Mouse (Mus musculus) frontal cortex, postnatal 25 days (tissue): ENCODE measurements around the gene Mier1.

Source experiments
- DNase-seq, 2 experiments: peaks; one replicate each; pipeline ENCODE4 v3.0.0; 2022; ENCODE audit warnings: low spot score in 2 of 2

Mier1 gene

GRCm38 (mm10) chr4:103114184-103115111 is at the start of gene Mier1, which contains the start of gene Wdr78:
TSS of gene Mier1 (plus strand) at chr4:103114390.
TSS of gene Wdr78 (minus strand) at chr4:103114555.
- DNase-seq, result peak; percentile 89 to 90

- DNase-seq, result no peak
Measured at GRCm38 (mm10) chr4:103064421-103064820, 49.8 kb upstream of the Mier1 start.

DNA sequence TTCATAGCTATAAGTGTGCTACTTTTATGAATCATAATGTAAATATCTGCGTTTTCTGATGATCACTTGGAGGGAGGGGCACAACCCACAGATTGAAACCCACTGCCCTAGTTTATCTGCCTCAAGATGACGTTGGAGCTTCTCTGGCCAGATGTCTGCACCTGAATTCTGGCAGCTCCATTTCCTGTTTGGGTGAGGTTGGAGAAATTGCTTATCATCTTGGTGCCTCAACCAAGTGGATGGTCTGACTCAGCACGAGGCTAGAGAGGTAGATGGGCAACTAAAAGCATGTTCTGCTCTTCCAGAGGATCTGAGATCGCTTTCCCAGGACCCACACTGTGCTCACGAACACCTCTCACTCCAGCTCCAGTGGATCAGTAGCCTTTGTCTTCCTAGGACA is 49.2 kb upstream of the Mier1 start:
- DNase-seq, result no peak

GRCm38 (mm10) chr4:103067906-103068655 is 46.1 kb upstream of the Mier1 start:
- no peak for DNase-seq

GRCm38 (mm10) chr4:103070631-103071030 is 43.6 kb upstream of the Mier1 start:
- DNase-seq, result no peak

GRCm38 (mm10) chr4:103085237-103085636 is 29.0 kb upstream of the Mier1 start:
- no peak for DNase-seq

GRCm38 (mm10) chr4:103095921-103096320 is 18.3 kb upstream of the Mier1 start:
- no peak for DNase-seq

- DNase-seq, result no peak
Measured at GRCm38 (mm10) chr4:103098532-103098931, 15.7 kb upstream of the Mier1 start.

- no peak for DNase-seq
Measured at GRCm38 (mm10) chr4:103112651-103113050, 1.5 kb upstream of the Mier1 start.

DNA sequence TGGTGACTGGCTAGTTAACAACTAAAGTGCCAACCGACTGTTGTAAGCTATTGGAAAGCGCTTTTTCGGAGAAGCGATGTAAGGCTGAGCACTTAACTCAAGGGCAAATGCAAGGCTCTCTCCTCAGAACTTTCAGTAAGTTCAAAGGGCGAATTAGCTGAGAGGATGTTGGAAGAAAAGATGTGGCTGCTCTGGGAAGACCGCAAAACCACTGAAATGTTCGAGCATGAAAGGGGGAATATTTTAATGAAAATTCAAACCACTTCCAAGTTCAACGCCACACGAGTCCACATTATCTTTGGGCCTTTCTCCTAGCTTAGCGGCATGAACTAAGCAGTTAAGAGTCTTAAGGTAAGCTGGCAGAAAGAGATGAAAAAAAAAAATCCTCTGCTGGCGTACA is 788 bp upstream of the Mier1 start:
- no peak for DNase-seq

GRCm38 (mm10) chr4:103118888-103119228 is 4.7 kb downstream of the Mier1 start:
- DNase-seq, result peak in 1 of 2 experiments; percentile 19

DNA sequence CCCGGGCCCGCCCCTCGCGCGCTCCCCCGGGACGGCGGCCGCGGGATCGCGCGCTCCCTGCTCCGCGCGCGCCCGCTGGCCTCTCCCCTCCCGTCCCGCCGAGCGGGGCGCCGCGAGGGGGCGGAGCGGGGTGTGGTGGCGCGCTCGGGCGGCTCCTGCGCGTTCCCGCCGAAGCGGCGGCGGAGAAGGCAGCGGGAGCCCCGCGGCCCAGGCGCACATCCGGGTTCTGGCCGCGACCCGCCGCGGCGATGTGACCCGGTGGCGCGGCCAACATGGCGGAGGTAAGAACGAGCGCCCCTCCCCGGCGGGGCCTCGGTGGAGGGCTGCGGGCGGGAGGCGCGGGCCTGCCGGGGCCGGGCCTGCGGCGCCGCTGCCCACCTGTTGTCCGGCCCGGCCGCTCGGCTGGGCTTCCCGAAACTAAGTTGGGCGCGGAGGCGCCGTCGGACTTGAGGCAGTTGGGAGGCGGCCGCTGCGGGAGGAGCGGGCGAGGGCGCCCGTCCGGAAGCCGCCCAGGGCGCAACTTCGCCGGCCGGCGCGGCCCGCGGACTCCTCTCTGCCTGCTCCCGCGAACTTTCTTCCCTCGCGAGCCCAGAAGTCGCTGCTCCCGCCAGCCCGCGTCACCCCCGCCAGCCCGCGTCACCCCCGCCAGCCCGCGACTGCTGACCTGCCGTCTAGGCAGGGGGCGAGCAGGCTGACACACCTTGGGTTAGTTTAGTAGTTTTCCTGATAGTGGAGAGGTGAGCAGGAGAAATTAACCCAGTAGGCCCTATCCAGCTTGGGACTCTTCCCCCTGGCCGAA is 5.2 kb downstream of the Mier1 start:
- peak; percentile 52 to 64 for DNase-seq

- no peak for DNase-seq
Measured at GRCm38 (mm10) chr4:103120028-103120384, 5.8 kb downstream of the Mier1 start.

DNA sequence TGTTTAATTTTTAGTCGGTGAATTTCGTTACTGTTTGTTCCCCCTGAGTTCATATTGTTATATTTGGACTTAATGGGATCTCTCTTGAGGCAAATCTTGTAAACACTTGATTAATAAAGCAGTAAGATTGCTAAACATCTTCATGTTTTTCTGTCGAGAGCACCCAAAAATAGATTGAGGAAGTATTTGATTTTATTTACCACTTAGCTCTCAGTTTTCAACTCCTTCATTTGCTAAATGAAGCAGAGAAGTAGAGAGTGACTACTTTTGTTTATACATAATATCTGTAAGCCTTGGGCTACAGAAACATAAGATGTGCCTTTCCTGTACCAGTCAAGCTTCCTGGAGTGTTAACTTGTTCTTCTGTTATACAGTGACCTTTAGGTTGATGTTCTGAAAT is 6.2 kb downstream of the Mier1 start:
- DNase-seq, result no peak

DNA sequence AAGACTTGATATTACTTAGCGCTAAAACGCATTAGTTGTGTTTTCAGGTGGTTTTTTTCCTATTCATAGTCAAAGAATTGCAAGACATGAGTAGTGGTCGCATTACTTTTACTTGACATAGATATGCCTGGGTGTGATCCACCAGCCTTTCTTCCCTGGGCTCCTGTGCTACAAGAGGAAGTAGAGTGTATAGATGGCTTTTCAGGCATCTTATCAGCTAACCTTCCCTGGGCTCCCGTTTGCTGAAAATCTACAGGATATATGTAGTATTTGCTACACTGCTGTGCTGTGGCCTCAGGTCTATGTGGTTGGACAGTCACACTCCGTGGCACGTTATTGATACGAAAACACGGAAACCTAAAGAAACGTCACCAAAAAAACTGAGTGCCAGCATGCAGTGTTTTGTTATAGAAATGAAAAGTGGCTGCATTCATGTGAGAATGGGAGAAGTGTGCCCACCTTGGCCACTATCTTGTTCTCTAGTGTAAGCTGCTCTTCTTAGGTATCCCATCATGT is 6.7 kb downstream of the Mier1 start:
- DNase-seq, result no peak

GRCm38 (mm10) chr4:103123086-103123485 is 8.9 kb downstream of the Mier1 start:
- DNase-seq, result no peak

GRCm38 (mm10) chr4:103123606-103124005 is 9.4 kb downstream of the Mier1 start:
- DNase-seq, result no peak

- DNase-seq, result no peak
Measured at GRCm38 (mm10) chr4:103126533-103126932, 12.3 kb downstream of the Mier1 start.

DNA sequence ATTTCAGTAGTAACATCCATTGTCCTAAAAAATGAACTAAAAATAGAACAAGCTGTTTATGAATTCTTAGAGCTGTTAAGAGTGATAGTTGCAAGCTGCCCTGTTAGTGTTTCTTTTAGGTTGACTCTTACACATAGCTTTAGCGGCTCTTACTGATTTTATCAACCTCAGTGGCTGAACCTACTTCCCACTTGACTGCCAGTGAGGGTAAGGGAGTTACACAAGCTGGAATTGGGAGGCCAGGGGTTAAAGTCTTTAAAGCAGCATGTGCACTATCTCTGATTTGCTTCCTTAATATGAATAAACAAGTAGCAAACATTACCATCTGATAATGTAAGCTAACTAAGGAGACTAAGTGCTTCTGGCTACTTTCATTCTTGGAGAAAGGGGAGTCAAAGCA is 22.8 kb downstream of the Mier1 start:
- DNase-seq, result no peak

- DNase-seq, result peak; percentile 69 to 74
Measured at GRCm38 (mm10) chr4:103146339-103146738, 32.1 kb downstream of the Mier1 start.

DNA sequence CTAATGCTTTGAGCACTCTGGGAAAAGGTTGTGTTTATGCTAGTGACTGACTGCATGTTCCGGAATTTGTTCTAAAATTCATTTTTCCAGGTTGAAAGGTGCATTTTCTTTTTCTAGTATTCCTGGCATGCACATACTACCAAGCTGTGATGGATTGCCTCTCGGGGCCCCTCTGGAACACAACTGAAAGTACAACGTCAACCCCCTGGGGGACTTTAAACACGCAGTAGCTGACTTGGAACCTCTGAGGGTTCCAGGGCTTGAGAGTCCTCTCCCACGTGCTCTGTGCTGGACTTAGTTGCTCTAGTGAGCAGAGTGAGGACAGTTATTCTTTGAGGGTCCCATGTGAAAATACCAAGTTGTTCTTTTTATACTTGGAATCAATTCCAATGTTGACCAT is 37.8 kb downstream of the Mier1 start:
- DNase-seq, result no peak

DNA sequence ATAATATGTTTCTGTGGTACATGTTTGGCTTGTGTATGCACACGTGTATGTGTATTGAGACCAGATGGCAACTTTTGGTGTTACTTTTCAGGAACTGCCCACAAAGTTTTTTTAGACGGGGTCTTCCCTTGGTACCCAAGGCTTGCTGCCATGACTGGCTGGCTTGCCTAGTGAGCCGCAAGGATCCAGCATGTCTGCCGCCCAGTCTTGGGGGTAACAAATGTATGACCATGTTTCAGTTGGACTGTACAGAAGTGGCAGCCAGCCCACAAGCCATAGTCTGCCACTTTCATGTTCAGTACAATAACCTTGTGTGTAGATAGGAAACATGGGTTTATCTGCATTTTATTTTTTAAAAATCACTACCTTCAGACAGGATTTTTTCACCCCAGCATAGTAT is 44.6 kb downstream of the Mier1 start:
- no peak for DNase-seq
